Mouse (Mus musculus) embryonic fibroblast, embryonic 13.5 days (primary cell): ENCODE data around the gene Wasl.

Source experiments
- CTCF ChIP-seq: IDR thresholded peaks from 2 replicates; pipeline ENCODE4 v1.5.1; 2011; ENCODE audit warnings: mild to moderate bottlenecking, control low read depth, low read length, moderate library complexity, borderline replicate concordance; ENCODE audit not compliant: insufficient read depth
- POLR2A ChIP-seq: IDR thresholded peaks from 2 replicates; pipeline ENCODE4 v1.6.1; 2011; ENCODE audit warnings: low read depth, mild to moderate bottlenecking, control low read depth, low read length, moderate library complexity

GRCm38 (mm10) chr6:24606512-24606911, 58.3 kb downstream of the Wasl start:
- no peak for TF ChIP-seq CTCF
- TF ChIP-seq POLR2A, result no peak
